Mouse (Mus musculus) leukemia stem cell, adult 10-12 weeks (primary cell): ENCODE data around the gene Esf1. TPM values are rescaled to one million over a fixed set of nuclear protein-coding genes. Genes with fewer than 3 reads are reported as not detected.

Source experiments
- polyA plus RNA-seq: library from polyadenylated mRNA; stranded (reverse); fragments of >175 nt; gene quantifications from 2 replicates; pipeline ENCODE4 v1.2.3, GENCODE M21; 2012; ENCODE audit warnings: low replicate concordance

Esf1 gene
- 0.65 and 0.85 TPM in 2 replicates for polyA plus RNA-seq

DNA sequence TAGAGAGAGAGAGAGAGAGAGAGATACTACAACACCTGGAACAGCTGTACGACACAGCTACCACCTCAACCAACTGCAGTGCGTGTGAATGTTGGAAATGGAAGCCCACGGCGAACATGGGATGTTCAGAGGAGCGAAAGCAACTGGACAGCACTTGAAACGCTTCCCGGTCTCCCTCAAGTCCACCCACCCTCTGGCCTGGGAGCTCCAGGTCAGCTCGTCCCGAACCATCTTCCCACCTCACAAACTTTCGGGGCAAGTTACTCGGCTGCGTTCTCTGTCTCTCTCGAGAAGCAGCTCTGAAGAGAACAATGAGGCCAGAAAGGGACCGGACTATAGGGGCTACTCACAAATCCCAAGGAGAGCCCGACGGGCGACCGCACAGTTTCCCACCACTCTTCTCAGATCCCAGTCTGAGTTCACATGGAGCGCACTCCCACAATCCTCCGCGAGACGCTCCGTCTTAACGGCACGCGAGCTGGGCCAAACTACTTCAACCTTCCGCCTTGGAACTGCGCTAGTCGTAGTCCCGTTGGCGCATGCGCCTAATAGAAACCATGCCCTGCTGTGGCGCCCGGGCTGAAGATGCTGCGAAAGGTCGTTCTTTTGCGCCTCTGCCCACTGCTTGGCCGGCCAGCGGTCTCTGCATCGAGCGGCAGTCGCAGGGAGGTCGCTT lies at the start of gene Esf1, which contains the start of gene Ndufaf5:
Esf1 (minus strand) TSS at position 438 of the 676 bp plus-strand sequence.
Ndufaf5 (plus strand) TSS at position 523 of the 676 bp plus-strand sequence.

DNA sequence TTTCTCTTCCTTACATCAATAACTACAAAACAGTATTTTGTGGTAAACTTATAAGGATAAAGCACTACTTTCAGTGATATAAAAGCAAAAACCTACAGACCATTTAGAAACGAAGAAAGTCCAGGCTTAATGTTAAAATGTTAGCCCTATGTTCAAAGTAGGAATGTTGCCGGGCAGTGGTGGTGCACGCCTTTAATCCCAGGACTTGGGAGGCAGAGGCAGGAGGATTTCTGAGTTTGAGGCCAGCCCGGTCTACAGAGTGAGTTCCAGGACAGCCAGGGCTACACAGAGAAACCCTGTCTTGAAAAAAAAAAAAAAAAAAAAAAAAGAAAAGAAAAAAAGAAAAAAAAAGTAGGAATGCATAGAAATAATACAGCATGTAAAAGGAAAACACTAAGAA lies 18.6 kb downstream of the Esf1 start, which contains the start of gene Gm17374:
Gm17374 (plus strand) TSS at position 301 of the 400 bp plus-strand sequence.

Other genes with a start within 250 kb of the Esf1 start
- 0.73 and 1.6 TPM in 2 replicates for gene Tasp1, start 103.8 kb downstream of the Esf1 start, polyA plus RNA-seq
- gene Gm17374, start 18.5 kb downstream of the Esf1 start, polyA plus RNA-seq = not detected in 2 replicates
- 7.2 and 12.3 TPM in 2 replicates for gene Ndufaf5, start 85 bp upstream of the Esf1 start, polyA plus RNA-seq
- not detected in 2 replicates for gene Sel1l2, start 219.1 kb upstream of the Esf1 start, polyA plus RNA-seq
- 15.1 and 23.4 TPM in 2 replicates for gene Macrod2, start 224.7 kb upstream of the Esf1 start, polyA plus RNA-seq